Mouse (Mus musculus) embryonic fibroblast, embryonic 13.5 days (primary cell): ENCODE results near the gene Klf13. TPM values are rescaled to one million over a fixed set of nuclear protein-coding genes. Genes with fewer than 3 reads are reported as not detected.
A peak's percentile ranks its signal among the peaks of the same experiment; 100 is the strongest.

Experiments
- H3K27ac ChIP-seq: 2 replicates; pipeline ENCODE4 v1.5.1; 2012; ENCODE audit warnings: low read length, control low read depth, inconsistent platforms; ENCODE audit not compliant: insufficient read depth
- H3K4me1 ChIP-seq: 2 replicates; pipeline ENCODE4 v1.6.1; 2011; ENCODE audit warnings: low read length; ENCODE audit not compliant: control insufficient read depth, insufficient read depth
- H3K4me3 ChIP-seq: 2 replicates; pipeline ENCODE4 v1.5.1; 2011; ENCODE audit warnings: mild to moderate bottlenecking, control low read depth, low read length; ENCODE audit not compliant: insufficient read depth
- CTCF ChIP-seq: IDR thresholded peaks from 2 replicates; pipeline ENCODE4 v1.5.1; 2011; ENCODE audit warnings: mild to moderate bottlenecking, control low read depth, low read length, moderate library complexity, borderline replicate concordance; ENCODE audit not compliant: insufficient read depth
- POLR2A ChIP-seq: IDR thresholded peaks from 2 replicates; pipeline ENCODE4 v1.6.1; 2011; ENCODE audit warnings: low read depth, mild to moderate bottlenecking, control low read depth, low read length, moderate library complexity
- polyA plus RNA-seq: library from polyadenylated mRNA; stranded (reverse); fragments of >200 nt; gene quantifications from 2 replicates; pipeline ENCODE4 v1.2.4, GENCODE M21; 2011; ENCODE audit warnings: low read depth; ENCODE audit not compliant: missing spikeins, insufficient read length

The Klf13 gene
- polyA plus RNA-seq, 1 experiment, result 34.6 TPM

- Histone ChIP-seq H3K4me3 (peak overlapping the region; percentile 97), H3K27ac (peak overlapping the region; percentile 82), H3K4me1 (peaks cover 18% of the 10 kb centered on the region)
- TF ChIP-seq CTCF (no peak), POLR2A (peak; percentile 88)
Observed at GRCm38 (mm10) chr7:63938066-63938913, 425 bp downstream of the Klf13 start.

- TF ChIP-seq POLR2A (peak; percentile 51), CTCF (no peak)
- H3K4me1 ChIP-seq, result peaks cover 18% of the 10 kb centered on the region
- peak overlapping the region; percentile 97 for H3K4me3 ChIP-seq
- H3K27ac ChIP-seq, result peak overlapping the region; percentile 89
Observed at GRCm38 (mm10) chr7:63937236-63938065, 1.3 kb downstream of the Klf13 start.

- Histone ChIP-seq H3K4me3 (peak overlapping the region; percentile 97), H3K4me1 (peaks cover 18% of the 10 kb centered on the region), H3K27ac (peak overlapping the region; percentile 89)
- no peak for TF ChIP-seq POLR2A
- TF ChIP-seq CTCF, result no peak
Observed at GRCm38 (mm10) chr7:63936986-63937235, 1.8 kb downstream of the Klf13 start.

- H3K4me1 ChIP-seq, result peaks cover 18% of the 10 kb centered on the region
- peak overlapping the region; percentile 97 for H3K4me3 ChIP-seq
- TF ChIP-seq POLR2A, result no peak; the same call in 1 of the 2 replicates
- no peak for TF ChIP-seq CTCF
- H3K27ac ChIP-seq, result peak overlapping the region; percentile 89
Observed at GRCm38 (mm10) chr7:63936188-63936985, 2.3 kb downstream of the Klf13 start.

GRCm38 (mm10) chr7:63935809-63936187 lies 2.9 kb downstream of the Klf13 start:
- Histone ChIP-seq H3K27ac (peak overlapping the region; percentile 89; the same call in 1 of the 2 replicates), H3K4me1 (peaks cover 18% of the 10 kb centered on the region), H3K4me3 (peak overlapping the region; percentile 97)
- no peak for TF ChIP-seq CTCF
- TF ChIP-seq POLR2A, result no peak

GRCm38 (mm10) chr7:63934530-63934929 lies 4.2 kb downstream of the Klf13 start:
- Histone ChIP-seq H3K4me3 (no peak overlapping the region), H3K27ac (no peak overlapping the region), H3K4me1 (peaks cover 18% of the 10 kb centered on the region)
- TF ChIP-seq CTCF (no peak), POLR2A (no peak)

- TF ChIP-seq POLR2A (no peak), CTCF (no peak)
- Histone ChIP-seq H3K4me3 (no peak overlapping the region), H3K4me1 (peaks cover 18% of the 10 kb centered on the region), H3K27ac (no peak overlapping the region)
Observed at GRCm38 (mm10) chr7:63933905-63934304, 4.8 kb downstream of the Klf13 start.

GRCm38 (mm10) chr7:63932461-63932860 lies 6.3 kb downstream of the Klf13 start:
- TF ChIP-seq POLR2A (no peak), CTCF (no peak)
- Histone ChIP-seq H3K4me3 (no peak overlapping the region), H3K4me1 (peaks cover 18% of the 10 kb centered on the region), H3K27ac (no peak overlapping the region)

- H3K27ac ChIP-seq, result no peak overlapping the region
- no peak overlapping the region for H3K4me3 ChIP-seq
- H3K4me1 ChIP-seq, result peaks cover 24% of the 10 kb centered on the region
- TF ChIP-seq POLR2A (no peak), CTCF (no peak)
Observed at GRCm38 (mm10) chr7:63930766-63931165, 7.9 kb downstream of the Klf13 start.
